Mouse (Mus musculus): Measurements from ENCODE around the gene Npas3. TPM values are rescaled to one million over a fixed set of nuclear protein-coding genes. Genes with fewer than 3 reads are reported as not detected.

Npas3 gene
- total RNA-seq, 2 experiments from 2014 or later = 0.82 to 0.87 TPM

DNA sequence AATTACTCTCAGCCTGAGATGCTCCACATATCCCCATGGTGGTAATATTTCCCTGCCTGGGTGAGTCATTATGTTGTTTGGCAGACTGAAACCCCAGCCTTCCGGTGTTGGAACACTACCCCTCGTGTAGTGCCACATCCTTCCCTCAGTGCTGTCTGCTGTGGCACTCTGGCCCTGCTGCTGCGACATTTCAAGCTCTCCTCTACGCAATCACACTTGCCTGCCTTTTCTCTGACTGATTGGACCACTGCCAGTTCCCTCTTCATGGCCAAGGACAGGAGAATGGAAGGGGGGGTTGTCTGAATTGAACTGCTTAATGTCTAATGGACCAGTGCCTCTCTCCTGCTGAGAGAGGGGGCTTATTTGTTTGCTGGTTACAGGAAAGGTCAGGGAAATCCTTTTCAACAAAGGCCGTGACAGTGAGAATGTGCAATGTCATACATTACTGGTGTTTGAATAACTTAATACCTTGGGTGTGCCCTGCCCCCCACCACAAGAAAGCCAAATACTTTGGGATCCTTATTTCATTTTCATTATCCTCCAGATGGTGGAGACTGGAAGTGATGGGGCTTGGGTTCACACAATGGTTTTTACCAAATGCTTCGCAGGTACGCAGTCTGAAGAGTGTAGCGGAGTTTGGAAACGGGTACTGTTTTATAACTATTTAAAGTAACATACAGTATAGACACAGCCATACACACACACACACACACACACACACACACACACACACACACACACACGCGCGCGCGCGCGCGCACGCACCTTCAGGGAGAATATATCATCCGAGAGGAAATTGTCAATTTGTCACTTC lies 339.4 kb downstream of the Npas3 start:
- DNase-seq = peak; percentile 7 to 17

- no peak for DNase-seq
Observed at GRCm38 (mm10) chr12:53589446-53589961, 341.0 kb downstream of the Npas3 start.

DNA sequence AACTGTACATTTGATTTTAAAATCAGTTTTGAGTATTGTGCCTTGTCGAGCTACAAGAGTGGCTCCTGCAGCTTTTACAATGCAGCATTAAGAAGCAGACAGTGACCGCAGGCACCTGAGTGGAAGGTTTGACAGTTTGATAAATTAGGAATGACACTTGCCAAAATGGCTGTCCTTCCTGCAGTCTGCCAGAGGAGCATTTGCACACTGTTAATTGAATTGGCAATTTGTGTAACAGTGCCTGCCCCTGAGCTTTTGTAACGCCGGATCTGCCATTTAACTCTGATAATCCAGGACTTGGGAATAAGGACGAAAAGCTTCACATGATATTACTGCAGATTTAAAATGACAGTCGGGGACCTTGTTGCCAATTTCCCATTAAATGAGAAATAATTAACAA lies 357.2 kb downstream of the Npas3 start:
- DNase-seq = no peak

DNA sequence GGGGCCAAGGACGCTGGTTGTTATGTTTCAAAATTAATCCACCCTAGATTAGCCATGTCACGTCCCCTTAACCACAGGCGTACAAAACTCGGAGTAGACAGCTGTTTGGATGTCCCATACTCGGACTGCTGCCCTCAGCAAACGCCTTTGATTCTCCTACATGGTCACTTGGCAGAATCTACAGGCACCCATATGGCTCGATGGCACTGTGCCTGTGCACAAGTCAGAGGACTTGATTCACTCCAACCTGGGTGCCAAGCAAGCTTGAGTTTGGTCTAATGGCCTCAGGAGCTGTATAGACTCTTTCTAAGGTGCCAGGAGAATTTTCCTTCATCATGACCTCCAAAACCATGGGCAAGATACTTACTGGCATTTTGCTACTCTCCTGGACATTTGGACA lies 363.6 kb downstream of the Npas3 start:
- DNase-seq = no peak

DNA sequence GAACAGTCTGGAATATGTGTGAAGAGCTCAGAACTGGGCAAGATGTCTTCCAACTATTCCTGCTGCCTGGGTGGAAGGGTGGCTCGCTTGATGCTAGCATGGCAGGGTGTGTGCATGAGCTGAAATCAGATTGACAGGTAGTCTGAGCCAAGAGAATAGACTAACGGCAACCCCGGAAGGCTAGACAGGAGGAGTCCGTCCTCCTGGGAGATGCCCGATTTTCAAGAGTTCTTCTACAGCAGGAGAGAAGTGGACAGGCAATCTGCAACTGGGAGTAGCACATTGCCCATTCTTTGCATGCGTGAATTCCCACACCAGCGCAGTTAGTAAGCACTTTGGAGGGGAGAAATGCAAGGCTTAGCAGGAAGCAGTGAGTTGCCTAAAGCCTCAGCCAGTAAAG lies 372.8 kb downstream of the Npas3 start:
- DNase-seq = no peak

- no peak for DNase-seq
Observed at GRCm38 (mm10) chr12:53623793-53624192, 375.3 kb downstream of the Npas3 start.

DNA sequence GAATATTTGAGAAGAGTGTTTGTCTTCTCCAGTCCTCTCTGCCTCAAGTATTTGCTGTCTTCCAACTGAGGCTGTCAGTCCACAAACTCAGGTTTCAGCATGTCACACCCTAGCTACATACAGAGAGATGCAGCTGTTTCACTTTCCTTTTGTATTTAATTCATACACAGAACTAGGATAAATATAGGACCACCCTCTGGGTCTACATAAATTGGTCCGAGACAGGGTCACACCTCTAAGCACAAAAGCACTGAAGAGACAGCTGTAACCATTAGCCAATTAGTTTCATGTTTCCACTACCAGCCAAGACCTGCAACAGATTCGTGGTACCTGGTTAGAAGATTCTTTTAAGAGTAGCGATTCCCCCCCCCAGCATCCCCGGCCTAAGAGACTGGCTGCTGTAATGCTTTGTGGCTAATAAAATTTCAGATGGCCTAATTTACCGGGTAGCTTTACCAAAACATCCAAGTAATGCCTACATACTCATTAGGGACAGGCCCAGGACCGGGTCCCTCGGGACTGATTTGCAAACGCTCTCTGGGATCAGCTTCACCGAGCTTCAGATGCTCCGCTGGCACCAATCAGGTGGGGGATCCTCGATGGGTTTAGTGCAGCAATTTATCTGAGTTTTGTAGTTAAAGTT lies 376.0 kb downstream of the Npas3 start:
- DNase-seq = no peak

DNA sequence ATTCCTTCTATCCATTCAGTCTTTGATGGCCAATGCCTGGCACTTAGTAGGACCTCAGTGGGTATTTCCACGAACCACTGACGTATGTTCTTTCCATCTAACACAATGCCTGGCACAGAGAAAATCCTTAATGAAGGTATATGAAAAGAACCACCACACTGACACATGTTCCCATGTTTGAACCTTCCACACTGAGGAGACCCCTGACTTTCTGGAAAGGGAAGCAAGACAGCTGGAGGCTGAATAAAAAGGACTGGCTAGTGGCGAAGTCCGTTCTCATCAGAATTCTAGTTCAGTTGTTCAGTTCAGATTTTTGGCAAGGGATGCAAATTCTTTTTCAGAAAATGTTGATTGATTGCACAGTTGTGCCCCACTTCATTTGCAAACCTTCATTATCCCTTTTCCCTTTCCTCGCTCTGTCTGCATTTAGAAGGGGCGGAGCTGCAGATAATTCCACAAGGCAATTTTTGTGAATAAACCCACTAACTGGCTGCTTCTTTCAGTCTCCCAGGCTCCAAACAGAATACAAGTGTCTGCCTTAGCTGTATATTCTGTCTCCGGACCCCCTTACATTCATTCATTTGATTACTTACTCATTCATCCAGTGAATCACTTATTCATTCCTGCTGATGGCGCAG lies 381.1 kb downstream of the Npas3 start:
- DNase-seq = no peak

DNA sequence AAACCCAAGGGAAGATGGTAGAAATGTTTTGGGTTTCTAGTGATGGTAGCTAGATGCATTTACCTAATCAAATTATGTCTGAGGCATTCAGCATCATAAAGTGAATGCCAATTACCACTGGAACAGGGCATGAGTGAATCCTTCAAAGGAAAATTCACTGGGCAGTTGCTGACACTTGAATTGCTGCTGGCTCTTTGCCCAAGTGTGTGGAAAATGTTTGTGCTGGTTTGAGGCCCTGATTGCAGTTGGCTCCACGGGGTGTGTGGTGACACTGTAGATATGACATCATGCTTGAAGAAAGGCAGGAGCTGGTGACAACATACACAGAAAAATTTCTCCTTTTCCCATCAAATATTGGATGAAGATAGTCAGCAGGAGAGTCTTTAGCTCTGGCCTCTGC lies 382.1 kb downstream of the Npas3 start:
- peak in 1 of 2 experiments; percentile 17 for DNase-seq

GRCm38 (mm10) chr12:53631315-53632106 lies 383.0 kb downstream of the Npas3 start:
- no peak for DNase-seq

GRCm38 (mm10) chr12:53638571-53638970 lies 390.1 kb downstream of the Npas3 start:
- no peak for DNase-seq

GRCm38 (mm10) chr12:53647282-53647681 lies 398.8 kb downstream of the Npas3 start:
- no peak for DNase-seq

DNA sequence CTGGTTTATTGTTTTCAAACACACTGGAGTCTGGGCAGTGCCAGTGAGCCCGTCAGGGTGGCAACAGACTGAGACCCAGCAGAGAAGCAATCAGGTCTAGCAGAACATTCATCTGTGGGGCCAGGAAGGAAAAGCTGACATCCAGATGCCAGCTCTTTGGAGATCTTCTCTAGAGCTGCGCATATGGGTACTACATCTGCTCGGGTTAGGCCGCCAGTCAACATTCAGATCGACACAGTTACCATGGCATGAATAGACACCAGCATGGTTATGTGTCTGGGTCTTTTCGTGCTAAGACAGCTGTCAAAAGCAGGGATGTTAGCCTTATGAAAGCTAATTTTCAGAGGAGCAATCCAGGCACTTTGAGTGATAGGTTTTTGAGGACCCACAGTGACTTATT lies 407.8 kb downstream of the Npas3 start:
- DNase-seq = no peak

DNA sequence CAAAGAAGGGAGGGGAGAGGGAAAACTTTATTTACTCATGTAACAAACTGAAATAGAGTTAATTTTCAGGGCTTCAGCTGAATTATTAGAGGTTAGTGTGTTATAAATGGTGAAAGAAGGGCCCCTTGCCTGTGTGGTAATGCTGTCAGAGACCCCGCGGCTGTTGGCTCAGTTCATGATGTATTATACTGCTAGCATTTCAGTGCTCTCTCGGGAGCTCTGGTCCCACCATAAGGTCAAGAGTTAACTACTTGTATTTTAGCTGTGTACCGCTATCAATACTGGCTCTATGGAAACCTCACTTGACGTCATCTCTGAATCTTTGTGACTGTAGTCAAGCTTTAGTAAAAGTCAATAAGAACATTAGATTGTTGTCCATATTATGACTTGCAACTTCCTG lies 415.6 kb downstream of the Npas3 start:
- DNase-seq = no peak

- DNase-seq = no peak
Observed at GRCm38 (mm10) chr12:53671846-53672245, 423.4 kb downstream of the Npas3 start.

- no peak for DNase-seq
Observed at GRCm38 (mm10) chr12:53677091-53677630, 428.7 kb downstream of the Npas3 start.

DNA sequence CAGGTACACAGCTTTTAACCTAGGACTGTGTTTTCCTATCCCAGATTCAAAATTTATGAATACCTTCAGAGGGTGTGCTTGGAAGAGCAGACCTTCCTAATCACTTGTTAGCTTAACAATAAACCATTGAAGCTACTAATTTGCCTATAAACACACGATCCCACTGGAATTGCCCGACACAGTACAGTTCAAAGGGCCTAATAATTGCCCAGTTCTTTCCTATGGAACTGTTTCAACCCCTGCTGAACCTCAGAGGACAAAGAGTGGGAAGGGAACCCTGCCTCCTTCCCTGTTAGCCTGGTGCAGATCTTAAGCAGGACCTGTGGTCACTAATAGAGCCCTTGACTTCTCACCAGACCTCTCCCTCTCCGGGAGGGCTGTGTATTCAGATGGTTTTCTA lies 429.7 kb downstream of the Npas3 start:
- DNase-seq = no peak

DNA sequence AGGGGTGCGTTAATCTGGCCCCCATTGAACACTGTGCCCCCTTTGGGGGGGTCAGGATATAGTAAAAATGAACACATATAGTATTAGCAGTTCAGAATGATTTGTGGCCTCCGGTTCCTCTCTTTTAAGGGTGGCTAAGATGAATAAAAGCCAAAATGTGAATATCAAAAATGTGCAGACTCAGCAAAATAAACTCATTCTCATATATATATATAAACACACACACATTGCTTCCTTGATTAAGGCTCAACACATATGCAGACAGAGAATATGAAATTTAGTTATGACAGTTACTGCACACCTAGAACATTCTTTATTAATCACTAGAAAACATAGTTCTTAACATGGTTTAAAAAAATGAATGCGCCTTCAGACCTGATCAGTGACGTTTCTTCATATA lies 430.7 kb downstream of the Npas3 start:
- DNase-seq = no peak

DNA sequence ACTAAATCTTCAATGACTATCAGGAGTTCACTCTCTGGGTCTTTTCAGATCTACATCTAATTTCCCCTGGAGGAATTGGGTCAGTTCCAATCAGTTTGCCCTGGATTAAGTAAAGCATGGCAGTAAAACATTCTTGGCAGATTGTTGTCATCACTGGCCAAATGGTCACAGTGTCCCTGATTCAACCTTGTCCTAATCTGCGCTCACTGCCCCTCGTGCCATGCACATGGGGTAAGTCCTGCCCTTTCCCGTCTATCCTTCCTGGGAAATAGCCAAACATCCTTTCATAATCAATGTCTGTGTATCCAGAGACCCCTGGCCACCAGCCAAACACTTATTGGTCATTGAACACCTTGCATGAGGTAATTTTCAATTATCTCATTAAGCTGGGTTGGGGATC lies 432.0 kb downstream of the Npas3 start:
- no peak for DNase-seq

GRCm38 (mm10) chr12:53682036-53682435 lies 433.6 kb downstream of the Npas3 start:
- no peak for DNase-seq

DNA sequence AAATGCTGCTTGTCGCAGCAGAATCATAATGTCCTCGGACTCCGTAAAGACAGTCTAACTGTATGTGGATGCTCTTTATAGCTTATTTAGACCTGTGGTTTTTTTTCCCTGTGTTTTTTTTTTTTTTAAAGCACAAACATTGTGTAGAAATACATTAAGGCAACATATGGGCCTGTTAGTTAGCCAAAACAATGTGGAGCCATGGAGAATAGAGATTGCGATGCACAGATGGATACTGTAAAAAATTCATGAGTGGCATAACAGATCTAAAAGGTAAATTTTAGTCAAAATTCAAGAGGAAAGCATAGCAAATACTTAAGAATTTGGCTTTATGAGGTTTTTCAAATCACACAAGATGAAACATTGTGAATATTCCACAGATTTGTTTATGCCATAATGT lies 444.0 kb downstream of the Npas3 start:
- no peak for DNase-seq

DNA sequence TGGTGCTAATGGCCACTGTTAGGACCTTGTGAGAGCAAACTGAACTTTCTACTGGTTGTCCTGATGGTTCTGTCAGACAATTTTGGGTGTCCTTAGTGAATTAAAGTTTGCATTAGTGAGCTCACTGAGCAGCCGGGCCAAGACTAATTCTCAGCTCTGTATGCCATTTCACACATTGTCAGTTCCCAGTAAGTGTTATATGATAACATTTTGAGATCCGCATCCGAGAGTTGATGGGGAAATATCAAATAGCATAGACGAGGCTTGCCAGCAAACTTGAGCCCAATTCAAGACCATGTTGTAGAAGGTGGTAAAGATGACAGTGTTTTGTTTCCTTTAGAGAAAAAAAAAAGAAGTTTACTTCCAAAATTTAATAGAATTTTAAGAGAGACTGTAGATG lies 445.9 kb downstream of the Npas3 start:
- DNase-seq = no peak

All from heart, adult 18-20 months (tissue).